Mouse (Mus musculus): ENCODE results near the gene Pofut1. TPM values are rescaled to one million over a fixed set of nuclear protein-coding genes. Genes with fewer than 3 reads are reported as not detected.

Gene Pofut1
- total and polyA plus RNA-seq, 2 experiments, result 6.9 to 14.2 TPM

GRCm38 (mm10) chr2:153217826-153218340, 23.4 kb upstream of the Pofut1 start:
- no peaks in the 10 kb centered on the region for H3K79me2 ChIP-seq (ENCODE audit: control insufficient read depth, insufficient read depth, low read length)
- no peak overlapping the region for H3K9ac ChIP-seq (ENCODE audit: low read depth, low read length)
- no peak overlapping the region for H3K4me3 ChIP-seq (ENCODE audit: insufficient read depth, low read depth, low read length)
- H3K27me3 ChIP-seq (ENCODE audit: control insufficient read depth, insufficient read depth, low read length), result no peaks in the 10 kb centered on the region
- WGBS, result 87% methylated on average over 10 of the region's 10 CpGs
- H3K27ac ChIP-seq (replicated peaks; ENCODE audit: insufficient read depth, low read depth, low read length), result no peak overlapping the region
- TF ChIP-seq CTCF (IDR thresholded peaks at IDR 0.05; ENCODE audit: low read depth, low read length) (no peak), POLR2A (IDR thresholded peaks at IDR 0.05; ENCODE audit: extremely low read depth, insufficient read depth, low read length) (no peak)
- no peak for DNase-seq (ENCODE audit: extremely low read depth, low read depth, low spot score)
- peaks cover 2% of the 10 kb centered on the region for H3K4me1 ChIP-seq (ENCODE audit: control insufficient read depth, insufficient read depth, low read length)
- no peaks in the 10 kb centered on the region for H3K36me3 ChIP-seq (ENCODE audit: control insufficient read depth, insufficient read depth, low read length)

GRCm38 (mm10) chr2:153218516-153218915, 22.8 kb upstream of the Pofut1 start:
- no peaks in the 10 kb centered on the region for H3K36me3 ChIP-seq (ENCODE audit: control insufficient read depth, insufficient read depth, low read length)
- DNase-seq (ENCODE audit: extremely low read depth, low read depth, low spot score), result no peak
- no peak for TF ChIP-seq POLR2A (IDR thresholded peaks at IDR 0.05; ENCODE audit: extremely low read depth, insufficient read depth, low read length)
- TF ChIP-seq CTCF (IDR thresholded peaks at IDR 0.05; ENCODE audit: low read depth, low read length), result no peak
- WGBS, result 83% methylated on average over 3 of the region's 3 CpGs
- H3K27ac ChIP-seq (replicated peaks; ENCODE audit: insufficient read depth, low read depth, low read length), result no peak overlapping the region
- no peaks in the 10 kb centered on the region for H3K27me3 ChIP-seq (ENCODE audit: control insufficient read depth, insufficient read depth, low read length)
- no peak overlapping the region for H3K9ac ChIP-seq (ENCODE audit: low read depth, low read length)
- peaks cover 2% of the 10 kb centered on the region for H3K4me1 ChIP-seq (ENCODE audit: control insufficient read depth, insufficient read depth, low read length)
- H3K4me3 ChIP-seq (ENCODE audit: insufficient read depth, low read depth, low read length), result no peak overlapping the region
- H3K79me2 ChIP-seq (ENCODE audit: control insufficient read depth, insufficient read depth, low read length), result no peaks in the 10 kb centered on the region

- DNase-seq (ENCODE audit: extremely low read depth, low read depth, low spot score), result no peak
Measured at GRCm38 (mm10) chr2:153221620-153222019, 19.7 kb upstream of the Pofut1 start.

GRCm38 (mm10) chr2:153222130-153222529, 19.2 kb upstream of the Pofut1 start:
- H3K27me3 ChIP-seq (ENCODE audit: control insufficient read depth, insufficient read depth, low read length), result no peaks in the 10 kb centered on the region
- no peaks in the 10 kb centered on the region for H3K36me3 ChIP-seq (ENCODE audit: control insufficient read depth, insufficient read depth, low read length)
- TF ChIP-seq POLR2A (IDR thresholded peaks at IDR 0.05; ENCODE audit: extremely low read depth, insufficient read depth, low read length) (no peak), CTCF (IDR thresholded peaks at IDR 0.05; ENCODE audit: low read depth, low read length) (no peak)
- no peaks in the 10 kb centered on the region for H3K4me1 ChIP-seq (ENCODE audit: control insufficient read depth, insufficient read depth, low read length)
- no peak overlapping the region for H3K4me3 ChIP-seq (ENCODE audit: insufficient read depth, low read depth, low read length)
- no peak overlapping the region for H3K9ac ChIP-seq (ENCODE audit: low read depth, low read length)
- no peaks in the 10 kb centered on the region for H3K79me2 ChIP-seq (ENCODE audit: control insufficient read depth, insufficient read depth, low read length)
- no peak overlapping the region for H3K27ac ChIP-seq (replicated peaks; ENCODE audit: insufficient read depth, low read depth, low read length)
- DNase-seq (ENCODE audit: extremely low read depth, low read depth, low spot score), result no peak

More at GRCm38 (mm10) chr2:153221620-153222019, 19.7 kb upstream of the Pofut1 start:
- Histone ChIP-seq H3K9ac (ENCODE audit: low read depth, low read length) (no peak overlapping the region), H3K4me3 (ENCODE audit: insufficient read depth, low read depth, low read length) (no peak overlapping the region), H3K27me3 (ENCODE audit: control insufficient read depth, insufficient read depth, low read length) (no peaks in the 10 kb centered on the region), H3K27ac (replicated peaks; ENCODE audit: insufficient read depth, low read depth, low read length) (no peak overlapping the region), H3K79me2 (ENCODE audit: control insufficient read depth, insufficient read depth, low read length) (no peaks in the 10 kb centered on the region), H3K36me3 (ENCODE audit: control insufficient read depth, insufficient read depth, low read length) (no peaks in the 10 kb centered on the region), H3K4me1 (ENCODE audit: control insufficient read depth, insufficient read depth, low read length) (no peaks in the 10 kb centered on the region)
- TF ChIP-seq POLR2A (IDR thresholded peaks at IDR 0.05; ENCODE audit: extremely low read depth, insufficient read depth, low read length) (no peak), CTCF (IDR thresholded peaks at IDR 0.05; ENCODE audit: low read depth, low read length) (no peak)
- 86% methylated on average over 4 of the region's 4 CpGs for WGBS

- TF ChIP-seq POLR2A (IDR thresholded peaks at IDR 0.05; ENCODE audit: extremely low read depth, insufficient read depth, low read length), result no peak
- TF ChIP-seq CTCF (IDR thresholded peaks at IDR 0.05; ENCODE audit: low read depth, low read length), result no peak
- H3K27me3 ChIP-seq (ENCODE audit: control insufficient read depth, insufficient read depth, low read length), result no peaks in the 10 kb centered on the region
- no peaks in the 10 kb centered on the region for H3K79me2 ChIP-seq (ENCODE audit: control insufficient read depth, insufficient read depth, low read length)
- 89% methylated on average over 2 of the region's 2 CpGs for WGBS
- no peak for DNase-seq (ENCODE audit: extremely low read depth, low read depth, low spot score)
- H3K9ac ChIP-seq (ENCODE audit: low read depth, low read length), result no peak overlapping the region
- H3K4me1 ChIP-seq (ENCODE audit: control insufficient read depth, insufficient read depth, low read length), result no peaks in the 10 kb centered on the region
- no peaks in the 10 kb centered on the region for H3K36me3 ChIP-seq (ENCODE audit: control insufficient read depth, insufficient read depth, low read length)
- H3K4me3 ChIP-seq (ENCODE audit: insufficient read depth, low read depth, low read length), result no peak overlapping the region
- H3K27ac ChIP-seq (replicated peaks; ENCODE audit: insufficient read depth, low read depth, low read length), result no peak overlapping the region
Measured at GRCm38 (mm10) chr2:153222566-153222965, 18.8 kb upstream of the Pofut1 start.

GRCm38 (mm10) chr2:153224946-153225594, 16.3 kb upstream of the Pofut1 start, which contains the start of gene Tspyl3:
Gene Tspyl3, minus strand, starts transcription at chr2:153225441.
- TF ChIP-seq CTCF (IDR thresholded peaks at IDR 0.05; ENCODE audit: low read depth, low read length) (no peak), POLR2A (IDR thresholded peaks at IDR 0.05; ENCODE audit: extremely low read depth, insufficient read depth, low read length) (no peak)
- Histone ChIP-seq H3K4me1 (ENCODE audit: control insufficient read depth, insufficient read depth, low read length) (no peaks in the 10 kb centered on the region), H3K27ac (replicated peaks; ENCODE audit: insufficient read depth, low read depth, low read length) (no peak within 1 kb of the TSS), H3K4me3 (ENCODE audit: insufficient read depth, low read depth, low read length) (peak within 1 kb of the TSS; percentile 94), H3K9ac (ENCODE audit: low read depth, low read length) (peak within 1 kb of the TSS; percentile 83), H3K27me3 (ENCODE audit: control insufficient read depth, insufficient read depth, low read length) (no peaks in the 10 kb centered on the region), H3K79me2 (ENCODE audit: control insufficient read depth, insufficient read depth, low read length) (no peaks in the 10 kb centered on the region), H3K36me3 (ENCODE audit: control insufficient read depth, insufficient read depth, low read length) (no peaks in the 10 kb centered on the region)
- 15% methylated on average over 31 of the region's 31 CpGs for WGBS
- no peak for DNase-seq (ENCODE audit: extremely low read depth, low read depth, low spot score)

Measured in liver, adult 2 months (tissue).